Mouse (Mus musculus) heart, postnatal 0 days (tissue): ENCODE data around the gene Vapa. TPM values are rescaled to one million over a fixed set of nuclear protein-coding genes. Genes with fewer than 3 reads are reported as not detected.
"Not testable (repeated sequence)": the region's sequence is repeated elsewhere in the genome, so short reads cannot be mapped to it uniquely, and the experiment has no call there.

ENCODE experiments used
- ATAC-seq: fragments of 200-750 bp; cut with Nextera tagmentation; 2 replicates; pipeline ENCODE4 v1.8.0; 2017; ENCODE audit warnings: low read depth, moderate number of reproducible peaks, moderate library complexity; ENCODE audit not compliant: insufficient read depth
- DNase-seq: peaks from one replicate; pipeline ENCODE4 v3.0.0-alpha.2; 2016; ENCODE audit warnings: low spot score
- H3K27ac ChIP-seq: fragments of 300-500 bp; sonication (generic); 2 replicates; pipeline ENCODE4 v1.5.1; 2014; ENCODE audit warnings: low read depth, mild to moderate bottlenecking
- H3K27me3 ChIP-seq: fragments of 300-500 bp; sonication (generic); 2 replicates; pipeline ENCODE4 v1.6.1; 2014; ENCODE audit warnings: low read length, mixed read lengths; ENCODE audit not compliant: control insufficient read depth, insufficient read depth
- H3K36me3 ChIP-seq: fragments of 300-500 bp; sonication (generic); replicated peaks from 2 replicates; pipeline ENCODE4 v1.6.1; 2014; ENCODE audit warnings: low read length, mixed read lengths; ENCODE audit not compliant: control insufficient read depth, insufficient read depth
- H3K4me1 ChIP-seq: fragments of 300-500 bp; sonication (generic); 2 replicates; pipeline ENCODE4 v1.6.1; 2014; ENCODE audit warnings: antibody characterized with exemption; ENCODE audit not compliant: control insufficient read depth, insufficient read depth
- H3K4me2 ChIP-seq: fragments of 300-500 bp; sonication (generic); 2 replicates; pipeline ENCODE4 v1.6.1; 2014; ENCODE audit warnings: low read depth, mild to moderate bottlenecking, low read length, moderate library complexity
- H3K4me3 ChIP-seq: fragments of 300-500 bp; sonication (generic); 2 replicates; pipeline ENCODE4 v1.5.1; 2014; ENCODE audit warnings: low read depth, low read length
- H3K9ac ChIP-seq: fragments of 300-500 bp; sonication (generic); replicated peaks from 2 replicates; pipeline ENCODE4 v1.6.1; 2014; ENCODE audit warnings: low read depth, low read length, mixed read lengths
- H3K9me3 ChIP-seq: fragments of 300-500 bp; sonication (generic); replicated peaks from 2 replicates; pipeline ENCODE4 v1.6.1; 2016; ENCODE audit warnings: low read length; ENCODE audit not compliant: control insufficient read depth
- CTCF ChIP-seq: IDR thresholded peaks from 2 replicates; pipeline ENCODE4 v1.5.1; 2016; ENCODE audit warnings: antibody characterized with exemption, control low read depth, low read depth
- EP300 ChIP-seq: IDR thresholded peaks from 2 replicates; pipeline ENCODE4 v1.6.1; 2016; ENCODE audit warnings: antibody characterized with exemption, low read depth
- WGBS: fragments of 180-500 bp; shearing (Covaris S2); extraction: QIAGEN DNeasy Blood & Tissue Kit; methylation state at CpG from one replicate; pipeline ENCODE4 v1.1.7; 2014; 5-methylcytosine and 5-hydroxymethylcytosine counted together
- polyA plus RNA-seq: library from polyadenylated mRNA; unstranded; fragments of >200 nt; fragmentation: Nextera tagmentation; extraction: Ambion mirVana; gene quantifications from 2 replicates; pipeline ENCODE4 v1.2.1, GENCODE M21; 2015
- total RNA-seq: library from RNA; depleted of rRNA; stranded (reverse); fragments of >200 nt; gene quantifications from 2 replicates; pipeline ENCODE4 v1.2.3, GENCODE M21; 2014; ENCODE audit warnings: low replicate concordance

The Vapa gene
- total and polyA plus RNA-seq, 2 experiments from 2014 or later, result 49.8 to 139 TPM

DNA sequence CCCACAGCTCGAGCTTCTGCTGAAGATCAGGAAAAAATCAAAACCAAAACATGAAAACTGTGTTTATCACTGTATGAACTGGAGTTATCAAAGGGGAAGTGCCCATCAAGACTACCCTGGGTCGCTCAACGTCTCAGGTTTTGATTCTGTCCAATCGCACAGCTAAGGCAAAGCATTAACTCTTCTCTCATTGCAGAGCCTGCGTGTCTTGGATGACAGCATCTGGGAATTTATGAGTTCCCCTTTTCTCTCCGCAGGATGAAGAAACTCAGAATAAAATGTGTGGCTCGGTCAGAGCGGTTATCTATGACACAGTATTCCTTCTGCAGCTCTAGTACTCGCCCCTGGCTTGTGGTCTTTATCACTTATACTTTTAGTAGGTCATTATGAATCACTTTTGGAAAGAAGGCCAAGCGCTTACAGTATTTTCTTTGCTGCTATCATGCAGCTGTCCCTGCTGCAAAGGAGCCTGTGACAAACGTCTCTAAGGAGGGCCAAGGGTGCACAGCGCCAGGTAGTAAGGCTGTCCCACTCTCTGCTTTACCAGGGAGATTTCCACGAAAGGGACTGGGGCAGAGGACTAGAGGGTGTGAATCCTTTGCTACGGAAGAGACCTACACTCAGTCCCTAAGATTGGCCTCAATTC, 22.5 kb upstream of the Vapa start:
- Histone ChIP-seq H3K9me3 (no peaks in the 10 kb centered on the region), H3K9ac (0 out of 2 replicates have a peak overlapping the region, but pooled peaks have one; percentile 15), H3K27me3 (no peaks in the 10 kb centered on the region), H3K36me3 (no peaks in the 10 kb centered on the region), H3K4me3 (no peak overlapping the region), H3K4me2 (no peak overlapping the region), H3K4me1 (0 out of 2 replicates have a peak, but pooled peaks cover 14% of the 10 kb centered on the region), H3K27ac (0 out of 2 replicates have a peak overlapping the region, but pooled peaks have one; percentile 15)
- TF ChIP-seq EP300, result no peak
- TF ChIP-seq CTCF, result no peak
- DNase-seq, result no peak
- 0 out of 2 replicates have a peak, but pooled peaks have one; percentile 24 for ATAC-seq
- 45% methylated on average over 14 of the region's 14 CpGs for WGBS

DNA sequence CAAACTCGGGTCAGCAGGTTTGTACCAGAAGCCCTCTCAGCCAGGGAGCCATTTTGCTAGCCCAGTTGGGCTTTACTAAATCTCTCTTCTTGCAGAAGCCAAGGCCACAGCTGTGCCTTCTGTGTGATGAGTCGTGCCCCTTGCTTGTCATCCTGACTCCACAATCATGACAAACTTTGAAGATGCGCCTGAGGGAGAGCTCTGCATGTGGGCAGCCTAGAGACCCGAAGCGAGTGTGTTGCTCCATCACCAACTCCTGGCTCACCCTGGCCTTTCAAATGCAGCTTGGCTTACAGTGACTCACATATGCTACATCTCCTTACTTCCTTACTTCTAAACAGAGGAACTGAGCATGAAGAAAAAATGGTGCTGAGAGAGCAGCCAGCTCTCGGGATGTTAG, 16.6 kb upstream of the Vapa start:
- TF ChIP-seq CTCF, result no peak
- Histone ChIP-seq H3K27me3 (no peaks in the 10 kb centered on the region), H3K4me1 (0 out of 2 replicates have a peak, but pooled peaks cover 11% of the 10 kb centered on the region), H3K36me3 (no peaks in the 10 kb centered on the region), H3K4me3 (no peak overlapping the region), H3K9me3 (no peaks in the 10 kb centered on the region), H3K4me2 (no peak overlapping the region), H3K9ac (no peak overlapping the region), H3K27ac (no peak overlapping the region)
- DNase-seq, result no peak
- WGBS, result 80% methylated on average over 6 of the region's 6 CpGs
- no peak for ATAC-seq

DNA sequence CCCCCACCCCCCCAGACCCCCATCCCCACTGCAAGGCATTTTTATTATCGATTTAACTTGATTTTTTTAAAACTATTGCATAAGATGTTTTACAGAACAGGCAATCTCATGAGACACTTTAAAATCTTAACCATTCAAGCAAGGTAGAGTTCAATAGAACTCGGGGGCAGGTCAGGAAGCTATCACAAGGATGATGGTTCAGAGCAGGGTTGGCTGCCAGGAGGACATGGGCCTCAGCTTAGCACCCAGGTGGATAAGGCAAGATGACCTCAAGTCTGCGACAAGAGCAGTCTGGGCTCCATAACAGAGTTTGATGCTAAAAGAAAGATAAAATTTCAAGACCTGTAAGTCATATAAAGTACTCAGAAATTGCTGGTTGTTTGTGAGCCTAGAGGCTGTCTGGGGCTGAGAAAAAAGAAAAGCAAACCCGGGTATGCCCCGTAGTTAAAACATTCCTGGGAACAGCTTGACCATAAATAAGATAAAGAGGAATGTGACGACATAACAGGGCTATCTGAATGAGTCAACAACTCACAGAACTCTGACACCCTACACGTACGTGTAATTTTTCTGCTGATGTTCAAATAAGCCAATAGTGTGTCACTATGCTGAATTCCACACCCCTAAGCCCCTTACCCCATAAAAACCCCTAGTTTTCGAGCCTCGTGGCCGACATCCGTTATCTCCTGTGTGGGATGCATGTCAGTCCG, 15.6 kb upstream of the Vapa start:
- not testable (repeated sequence) for H3K27ac ChIP-seq, H3K36me3 ChIP-seq, H3K9ac ChIP-seq, H3K4me1 ChIP-seq, DNase-seq, H3K4me2 ChIP-seq, ATAC-seq, H3K4me3 ChIP-seq, H3K9me3 ChIP-seq, H3K27me3 ChIP-seq
- 56% methylated on average over 13 of the region's 13 CpGs for WGBS

DNA sequence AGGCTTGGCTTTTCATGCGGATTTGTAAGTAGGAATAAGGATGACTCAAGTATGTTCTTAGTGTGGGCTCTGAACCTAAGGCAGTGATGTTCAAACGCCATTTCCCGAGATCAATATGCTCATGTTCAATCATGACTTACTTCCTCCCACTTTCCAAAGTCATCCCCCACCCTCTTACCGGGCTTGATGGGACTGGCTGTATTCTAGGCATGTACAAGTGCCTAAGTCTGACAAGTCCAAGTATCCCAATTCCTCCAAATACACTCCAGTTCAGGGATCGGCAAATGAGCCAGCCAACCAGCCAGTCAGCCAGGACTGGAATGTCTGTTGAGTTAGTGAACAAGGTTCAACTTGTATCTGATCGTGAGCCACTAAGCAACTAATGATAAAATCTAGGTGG, 12.9 kb upstream of the Vapa start:
- Histone ChIP-seq H3K27me3 (no peaks in the 10 kb centered on the region), H3K9ac (no peak overlapping the region), H3K36me3 (no peaks in the 10 kb centered on the region), H3K4me3 (no peak overlapping the region), H3K9me3 (no peaks in the 10 kb centered on the region), H3K4me2 (no peak overlapping the region), H3K27ac (no peak overlapping the region), H3K4me1 (0 out of 2 replicates have a peak, but pooled peaks cover 7% of the 10 kb centered on the region)
- ATAC-seq, result no peak
- no peak for DNase-seq
- 82% methylated on average over 6 of the region's 6 CpGs for WGBS
- TF ChIP-seq CTCF, result no peak
- no peak for TF ChIP-seq EP300

DNA sequence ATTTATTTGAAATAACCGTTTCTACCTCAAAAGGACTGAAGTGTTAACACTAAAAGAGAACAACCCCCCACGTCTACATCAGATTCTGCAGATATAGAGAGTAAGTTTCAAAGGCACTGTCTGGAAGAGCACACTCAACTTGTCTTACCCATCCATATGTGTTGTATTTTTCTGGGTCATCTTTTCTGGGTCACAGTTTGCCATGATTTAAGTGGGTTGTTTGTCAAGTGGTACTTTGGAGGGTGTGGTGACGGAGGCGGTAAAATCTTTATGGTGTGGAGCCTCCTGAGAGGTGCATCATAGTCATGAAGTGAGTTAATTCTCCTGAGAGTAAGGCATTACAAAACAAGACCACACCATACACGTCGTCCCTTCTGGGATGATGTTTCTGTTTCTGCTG, 12.2 kb upstream of the Vapa start:
- H3K4me1 ChIP-seq, result 0 out of 2 replicates have a peak, but pooled peaks cover 7% of the 10 kb centered on the region
- H3K27me3 ChIP-seq, result no peaks in the 10 kb centered on the region
- no peak for TF ChIP-seq EP300
- no peak for TF ChIP-seq CTCF
- ATAC-seq (no peak), DNase-seq (no peak)
- H3K9me3 ChIP-seq, result no peaks in the 10 kb centered on the region
- no peaks in the 10 kb centered on the region for H3K36me3 ChIP-seq
- no peak overlapping the region for H3K4me3 ChIP-seq
- no peak overlapping the region for H3K9ac ChIP-seq
- no peak overlapping the region for H3K4me2 ChIP-seq
- no peak overlapping the region for H3K27ac ChIP-seq
- WGBS, result 78% methylated on average over 6 of the region's 6 CpGs
